Mouse (Mus musculus): ENCODE data around the gene Aftph. TPM values are rescaled to one million over a fixed set of nuclear protein-coding genes. Genes with fewer than 3 reads are reported as not detected.

Gene Aftph
- polyA plus RNA-seq (2012; ENCODE audit: insufficient read depth, insufficient read length, missing spikeins), result 95.8 and 117 TPM in 2 replicates

DNA sequence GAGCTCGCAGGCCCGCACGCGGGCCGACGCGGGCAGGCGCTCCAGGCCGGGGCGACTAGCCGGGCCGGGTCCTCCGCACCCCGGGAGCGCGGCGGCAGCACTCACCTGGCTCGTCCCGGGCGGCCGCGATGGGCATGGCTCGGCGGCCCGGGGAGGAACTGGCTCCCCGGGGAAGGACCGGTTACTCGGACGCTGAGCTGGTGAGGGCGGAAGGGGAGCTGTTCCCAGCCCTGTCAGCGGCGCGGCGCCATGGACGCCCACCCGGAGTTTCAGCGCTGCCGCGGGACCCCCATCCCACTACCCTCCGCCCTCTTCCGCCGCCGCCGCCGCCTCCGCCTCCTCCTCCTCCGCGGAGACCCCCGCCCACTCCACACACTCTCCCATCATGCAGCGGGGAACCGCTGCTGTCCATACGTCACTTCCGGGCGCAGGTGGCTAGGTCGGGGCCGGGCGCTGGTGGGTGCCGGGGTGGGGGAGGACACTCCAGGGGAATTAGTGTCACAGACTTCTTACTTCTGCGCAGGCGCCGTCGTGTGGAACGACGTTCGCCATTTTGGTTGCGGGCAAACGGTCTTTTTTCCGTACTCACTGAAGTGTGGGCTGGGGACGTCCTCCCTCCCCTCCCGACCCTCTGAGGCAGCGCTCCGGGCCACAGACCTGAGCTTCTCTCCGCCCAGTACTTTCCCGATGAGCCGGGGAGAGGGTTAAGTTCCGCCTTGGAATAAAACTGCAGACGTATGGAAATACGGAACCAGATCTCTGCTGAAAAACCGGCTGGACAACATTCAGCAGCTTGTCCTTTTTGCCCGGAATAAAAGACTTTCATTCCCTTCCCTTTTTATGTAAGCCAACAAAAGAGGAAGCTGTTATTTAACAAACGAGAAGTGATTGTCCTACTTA is at the start of gene Aftph:
Aftph (minus strand) TSS at position 389 of the 900 bp plus-strand sequence.
- no peak for TF ChIP-seq CTCF (IDR thresholded peaks at IDR 0.05; ENCODE audit: low read depth, low read length)
- TF ChIP-seq POLR2A (IDR thresholded peaks at IDR 0.05; ENCODE audit: borderline replicate concordance, low read depth, low read length), result no peak
- Histone ChIP-seq H3K4me3 (ENCODE audit: insufficient read depth, low read length) (peak within 1 kb of the TSS; percentile 73), H3K27ac (ENCODE audit: insufficient read depth, low read depth, low read length) (peak within 1 kb of the TSS; percentile 99), H3K4me1 (ENCODE audit: control insufficient read depth, insufficient read depth, low read length) (peaks cover 11% of the 10 kb centered on the region)

DNA sequence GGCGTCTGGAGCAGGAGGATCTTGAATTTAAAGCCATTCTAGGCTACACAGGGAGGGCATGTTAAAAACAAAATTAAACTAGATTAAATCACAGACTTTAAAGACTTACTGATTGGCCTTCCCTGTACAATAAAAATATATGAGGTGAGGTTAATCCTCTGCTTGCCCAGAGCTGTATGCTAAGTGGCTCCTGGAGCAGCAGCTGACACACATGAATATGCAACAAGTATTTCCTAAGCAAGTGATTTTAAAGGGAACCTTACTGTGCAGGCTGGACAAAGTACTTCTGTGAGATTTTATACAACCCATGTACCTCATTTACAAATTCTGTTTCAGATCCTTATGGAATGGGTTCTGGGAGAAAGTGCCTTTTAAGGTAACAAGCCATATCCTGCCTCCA is 47.6 kb upstream of the Aftph start:
- TF ChIP-seq CTCF (IDR thresholded peaks at IDR 0.05; ENCODE audit: low read depth, low read length), result no peak
- TF ChIP-seq POLR2A (IDR thresholded peaks at IDR 0.05; ENCODE audit: borderline replicate concordance, low read depth, low read length), result no peak
- H3K4me3 ChIP-seq (ENCODE audit: insufficient read depth, low read length), result no peak overlapping the region
- H3K4me1 ChIP-seq (ENCODE audit: control insufficient read depth, insufficient read depth, low read length), result no peaks in the 10 kb centered on the region
- no peak overlapping the region for H3K27ac ChIP-seq (ENCODE audit: insufficient read depth, low read depth, low read length)

DNA sequence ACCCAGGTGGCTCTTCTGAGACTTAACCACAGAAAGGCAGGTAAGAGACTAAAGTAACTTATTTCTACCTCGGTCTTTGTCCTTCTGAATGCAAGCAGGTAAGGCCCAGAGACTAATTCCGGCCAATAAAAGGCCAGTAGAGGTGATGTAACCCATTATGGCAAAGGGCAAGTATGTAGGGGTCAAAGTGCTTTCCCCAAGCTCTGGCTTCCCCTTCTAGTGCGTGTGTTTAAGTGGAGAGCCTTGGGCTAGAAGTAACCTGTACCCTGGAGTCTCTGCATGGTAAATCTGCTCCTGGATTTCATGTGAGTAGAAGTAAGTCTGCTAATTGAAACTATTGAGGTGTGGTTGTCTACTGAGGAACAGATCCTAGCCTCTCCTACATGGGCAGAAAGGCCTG is 46.7 kb upstream of the Aftph start:
- no peak overlapping the region for H3K27ac ChIP-seq (ENCODE audit: insufficient read depth, low read depth, low read length)
- H3K4me3 ChIP-seq (ENCODE audit: insufficient read depth, low read length), result no peak overlapping the region
- H3K4me1 ChIP-seq (ENCODE audit: control insufficient read depth, insufficient read depth, low read length), result no peaks in the 10 kb centered on the region
- no peak for TF ChIP-seq POLR2A (IDR thresholded peaks at IDR 0.05; ENCODE audit: borderline replicate concordance, low read depth, low read length)
- no peak for TF ChIP-seq CTCF (IDR thresholded peaks at IDR 0.05; ENCODE audit: low read depth, low read length)

DNA sequence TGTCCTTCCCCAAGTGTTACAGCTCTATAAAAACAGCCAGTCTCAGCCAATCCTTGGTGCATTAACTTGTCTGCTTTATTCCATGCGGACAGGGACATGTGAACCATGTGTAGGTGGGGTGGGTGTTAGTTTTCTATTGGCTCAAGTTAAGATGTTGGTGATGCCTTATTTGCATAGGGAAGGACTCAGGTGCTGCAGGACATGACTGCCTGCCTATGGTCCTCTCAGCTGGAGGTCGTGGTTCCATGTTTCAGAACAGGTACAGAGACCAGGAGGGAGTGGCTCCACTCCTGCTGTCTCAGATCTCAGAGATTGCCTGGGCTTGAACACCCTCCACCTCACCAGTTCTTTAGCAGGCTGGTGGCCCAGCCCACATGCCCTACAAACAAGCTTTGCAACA is 44.8 kb upstream of the Aftph start:
- no peak for TF ChIP-seq POLR2A (IDR thresholded peaks at IDR 0.05; ENCODE audit: borderline replicate concordance, low read depth, low read length)
- TF ChIP-seq CTCF (IDR thresholded peaks at IDR 0.05; ENCODE audit: low read depth, low read length), result no peak
- H3K27ac ChIP-seq (ENCODE audit: insufficient read depth, low read depth, low read length), result no peak overlapping the region
- no peaks in the 10 kb centered on the region for H3K4me1 ChIP-seq (ENCODE audit: control insufficient read depth, insufficient read depth, low read length)
- no peak overlapping the region for H3K4me3 ChIP-seq (ENCODE audit: insufficient read depth, low read length)

DNA sequence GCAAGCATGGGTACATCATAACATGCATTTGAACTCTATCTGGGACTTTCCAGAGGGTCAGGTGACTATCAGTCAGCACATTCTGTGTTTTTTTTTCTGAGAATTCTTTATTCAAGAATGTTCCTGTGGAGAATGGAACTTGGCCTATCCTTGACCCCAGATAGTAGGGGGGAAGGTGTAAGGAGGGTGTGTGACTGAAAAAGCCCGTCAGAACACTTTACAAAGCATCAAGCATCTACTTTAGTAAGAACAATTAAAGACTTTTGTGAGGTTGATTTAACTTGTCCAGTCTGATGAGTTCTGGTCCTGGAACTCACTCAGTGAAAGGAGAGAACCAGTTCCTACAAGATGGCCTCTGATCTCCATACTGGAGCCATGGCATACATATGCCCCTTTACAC is 43.8 kb upstream of the Aftph start:
- no peak for TF ChIP-seq CTCF (IDR thresholded peaks at IDR 0.05; ENCODE audit: low read depth, low read length)
- no peak for TF ChIP-seq POLR2A (IDR thresholded peaks at IDR 0.05; ENCODE audit: borderline replicate concordance, low read depth, low read length)
- no peak overlapping the region for H3K4me3 ChIP-seq (ENCODE audit: insufficient read depth, low read length)
- no peaks in the 10 kb centered on the region for H3K4me1 ChIP-seq (ENCODE audit: control insufficient read depth, insufficient read depth, low read length)
- no peak overlapping the region for H3K27ac ChIP-seq (ENCODE audit: insufficient read depth, low read depth, low read length)

DNA sequence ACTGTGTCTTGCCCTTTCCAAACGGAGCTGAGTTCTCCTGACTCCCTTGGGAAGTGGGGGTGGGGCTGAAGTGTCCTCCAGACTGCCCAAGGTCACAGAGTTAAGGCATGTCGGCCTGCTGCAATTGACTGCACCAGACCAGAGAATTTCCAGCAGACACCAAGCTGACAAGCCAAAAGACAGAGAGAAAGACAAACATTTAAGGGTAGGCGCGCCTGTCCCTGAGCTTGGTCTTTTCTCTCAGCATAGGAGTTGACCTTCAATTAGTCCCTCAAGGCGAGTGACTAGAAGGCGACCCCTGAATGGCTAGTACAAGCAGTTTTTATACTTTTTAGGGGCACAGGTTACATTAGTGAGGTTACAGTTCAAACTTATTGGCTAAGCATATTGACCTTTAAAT is 43.4 kb upstream of the Aftph start:
- H3K4me1 ChIP-seq (ENCODE audit: control insufficient read depth, insufficient read depth, low read length), result no peaks in the 10 kb centered on the region
- no peak overlapping the region for H3K27ac ChIP-seq (ENCODE audit: insufficient read depth, low read depth, low read length)
- H3K4me3 ChIP-seq (ENCODE audit: insufficient read depth, low read length), result no peak overlapping the region
- no peak for TF ChIP-seq CTCF (IDR thresholded peaks at IDR 0.05; ENCODE audit: low read depth, low read length)
- no peak for TF ChIP-seq POLR2A (IDR thresholded peaks at IDR 0.05; ENCODE audit: borderline replicate concordance, low read depth, low read length)

DNA sequence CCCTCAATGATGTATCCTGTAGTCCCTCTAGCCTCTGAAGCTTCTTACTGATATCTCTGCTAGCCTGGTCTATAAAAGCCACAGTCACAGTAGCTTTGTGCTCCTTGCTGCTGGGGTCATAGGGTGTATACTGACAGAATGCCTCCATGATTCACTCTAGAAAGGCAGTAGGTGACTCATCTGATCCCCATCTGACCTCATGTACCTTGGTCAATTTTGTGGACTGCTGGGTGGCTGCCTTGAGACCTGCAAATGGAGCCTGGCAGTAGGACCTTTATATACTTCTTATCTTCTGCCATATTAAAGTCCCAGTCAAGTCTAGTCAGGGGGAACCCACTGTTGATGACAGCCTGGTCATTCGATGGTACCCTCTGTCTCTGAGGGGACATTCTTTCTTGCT is 42.1 kb upstream of the Aftph start:
- peaks cover under 1% of the 10 kb centered on the region; the same call in 1 of the 2 replicates for H3K4me1 ChIP-seq (ENCODE audit: control insufficient read depth, insufficient read depth, low read length)
- no peak overlapping the region for H3K4me3 ChIP-seq (ENCODE audit: insufficient read depth, low read length)
- H3K27ac ChIP-seq (ENCODE audit: insufficient read depth, low read depth, low read length), result no peak overlapping the region
- no peak for TF ChIP-seq CTCF (IDR thresholded peaks at IDR 0.05; ENCODE audit: low read depth, low read length)
- TF ChIP-seq POLR2A (IDR thresholded peaks at IDR 0.05; ENCODE audit: borderline replicate concordance, low read depth, low read length), result no peak

DNA sequence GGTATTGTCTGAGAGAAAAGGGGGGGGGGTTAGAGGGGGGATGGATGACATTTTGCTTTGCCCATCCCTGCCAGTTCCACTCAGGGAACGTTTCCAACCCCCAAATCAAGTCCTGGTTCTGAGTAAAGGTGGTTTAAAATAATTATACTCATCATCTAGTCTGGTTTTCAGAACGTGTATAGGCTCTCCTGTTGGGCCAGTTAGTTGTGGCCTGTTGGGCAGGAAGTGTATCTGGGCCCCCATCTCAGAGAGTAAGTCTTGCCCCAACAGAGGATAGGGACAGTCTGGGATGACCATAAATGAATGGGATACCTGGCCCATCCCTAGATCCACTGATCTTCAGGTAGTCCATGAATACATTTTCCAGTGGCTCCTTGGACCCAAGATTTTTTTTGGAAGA is 41.2 kb upstream of the Aftph start:
- Histone ChIP-seq H3K4me1 (ENCODE audit: control insufficient read depth, insufficient read depth, low read length) (peaks cover 2% of the 10 kb centered on the region; the same call in 1 of the 2 replicates), H3K4me3 (ENCODE audit: insufficient read depth, low read length) (no peak overlapping the region), H3K27ac (ENCODE audit: insufficient read depth, low read depth, low read length) (no peak overlapping the region)
- no peak for TF ChIP-seq CTCF (IDR thresholded peaks at IDR 0.05; ENCODE audit: low read depth, low read length)
- TF ChIP-seq POLR2A (IDR thresholded peaks at IDR 0.05; ENCODE audit: borderline replicate concordance, low read depth, low read length), result no peak

DNA sequence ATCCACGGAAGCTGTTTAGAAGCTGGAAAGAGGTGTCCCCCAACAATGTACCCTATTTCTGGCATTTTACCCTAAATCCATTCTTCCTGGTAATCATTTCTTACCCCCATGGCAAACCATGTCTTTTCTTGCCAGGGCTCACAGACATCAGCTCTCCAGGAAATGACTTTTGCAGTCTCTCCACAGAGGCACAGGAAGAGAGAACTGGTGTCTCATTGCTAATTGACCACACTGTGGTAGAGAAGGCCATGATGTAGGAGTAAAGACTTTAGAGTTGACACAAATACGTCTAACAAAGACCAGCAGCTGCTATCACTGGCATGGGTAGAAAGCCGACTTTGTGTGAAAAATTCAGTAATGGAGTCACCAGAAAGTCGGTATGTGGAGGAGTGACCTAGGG is 38.9 kb upstream of the Aftph start:
- TF ChIP-seq POLR2A (IDR thresholded peaks at IDR 0.05; ENCODE audit: borderline replicate concordance, low read depth, low read length) (no peak), CTCF (IDR thresholded peaks at IDR 0.05; ENCODE audit: low read depth, low read length) (no peak)
- Histone ChIP-seq H3K27ac (ENCODE audit: insufficient read depth, low read depth, low read length) (no peak overlapping the region), H3K4me1 (ENCODE audit: control insufficient read depth, insufficient read depth, low read length) (peaks cover 5% of the 10 kb centered on the region), H3K4me3 (ENCODE audit: insufficient read depth, low read length) (no peak overlapping the region)

DNA sequence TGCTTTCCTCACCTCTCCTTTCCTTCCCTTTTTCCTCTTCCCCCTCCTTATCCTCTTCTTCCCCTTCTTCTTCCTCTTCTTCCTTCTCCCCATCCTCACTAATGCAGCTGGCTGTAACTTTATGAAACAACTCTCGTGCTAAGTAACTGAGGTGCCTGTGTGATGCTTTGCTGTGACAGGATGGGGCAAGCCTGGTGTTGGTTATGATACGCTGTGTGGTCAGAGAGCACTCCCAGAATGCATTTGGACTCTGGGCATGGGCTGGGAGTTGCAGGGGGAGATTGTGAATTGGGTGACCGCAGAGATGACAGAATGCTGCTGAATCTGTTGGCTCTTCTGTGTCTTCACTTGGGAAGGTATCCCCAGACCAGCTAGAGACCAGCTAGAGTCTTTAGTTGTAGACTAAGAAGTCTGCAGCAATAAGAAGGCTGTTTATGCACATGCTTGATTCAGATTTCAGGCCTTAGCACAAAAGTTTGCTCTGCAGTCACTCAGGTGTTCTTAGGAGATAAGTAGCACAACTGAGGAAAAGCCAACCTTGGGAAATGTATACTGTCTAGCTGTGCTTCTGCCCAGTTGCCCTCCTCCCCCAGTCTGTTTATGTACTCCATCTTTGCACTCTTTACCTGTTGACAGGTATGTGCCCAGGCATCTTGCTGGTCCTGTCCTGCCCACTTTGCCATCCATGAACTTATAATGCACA is 37.6 kb upstream of the Aftph start:
- Histone ChIP-seq H3K27ac (ENCODE audit: insufficient read depth, low read depth, low read length) (no peak overlapping the region), H3K4me3 (ENCODE audit: insufficient read depth, low read length) (no peak overlapping the region), H3K4me1 (ENCODE audit: control insufficient read depth, insufficient read depth, low read length) (peaks cover 5% of the 10 kb centered on the region)
- TF ChIP-seq POLR2A (IDR thresholded peaks at IDR 0.05; ENCODE audit: borderline replicate concordance, low read depth, low read length), result no peak
- TF ChIP-seq CTCF (IDR thresholded peaks at IDR 0.05; ENCODE audit: low read depth, low read length), result no peak
